Mouse (Mus musculus) intestine, embryonic 16.5 days (tissue): ENCODE data around the gene Washc3. TPM values are rescaled to one million over a fixed set of nuclear protein-coding genes. Genes with fewer than 3 reads are reported as not detected.
A peak's percentile ranks its signal among the peaks of the same experiment; 100 is the strongest.

ENCODE experiments used
- ATAC-seq: fragments of 200-750 bp; cut with Nextera tagmentation; 2 replicates; pipeline ENCODE4 v1.8.0; 2017; ENCODE audit warnings: moderate TSS enrichment, moderate library complexity
- H3K27ac ChIP-seq: fragments of 300-500 bp; sonication (generic); 2 replicates; pipeline ENCODE4 v1.5.1; 2014; ENCODE audit warnings: mild to moderate bottlenecking, low read length
- H3K27me3 ChIP-seq: fragments of 300-500 bp; sonication (generic); replicated peaks from 2 replicates; pipeline ENCODE4 v1.6.1; 2014; ENCODE audit warnings: low read length, control low read depth, mixed read lengths; ENCODE audit not compliant: control insufficient read depth, insufficient read depth
- H3K36me3 ChIP-seq: fragments of 300-500 bp; sonication (generic); 2 replicates; pipeline ENCODE4 v1.6.1; 2014; ENCODE audit warnings: low read length, control low read depth; ENCODE audit not compliant: control insufficient read depth, insufficient read depth
- H3K4me1 ChIP-seq: fragments of 300-500 bp; sonication (generic); 2 replicates; pipeline ENCODE4 v1.6.1; 2014; ENCODE audit warnings: low read length, control low read depth, mixed read lengths; ENCODE audit not compliant: control insufficient read depth, insufficient read depth
- H3K4me2 ChIP-seq: fragments of 300-500 bp; sonication (generic); 2 replicates; pipeline ENCODE4 v1.6.1; 2014; ENCODE audit warnings: low read depth, low read length, control low read depth
- H3K4me3 ChIP-seq: fragments of 300-500 bp; sonication (generic); 2 replicates; pipeline ENCODE4 v1.5.1; 2014; ENCODE audit warnings: mild to moderate bottlenecking, low read length
- H3K9ac ChIP-seq: fragments of 300-500 bp; sonication (generic); 2 replicates; pipeline ENCODE4 v1.6.1; 2014; ENCODE audit warnings: low read depth, low read length
- H3K9me3 ChIP-seq: fragments of 300-500 bp; sonication (generic); 2 replicates; pipeline ENCODE4 v1.6.1; 2016; ENCODE audit warnings: low read length, control low read depth; ENCODE audit not compliant: control insufficient read depth
- WGBS: fragments of 180-500 bp; shearing (Covaris S2); extraction: QIAGEN DNeasy Blood & Tissue Kit; methylation state at CpG from one replicate; pipeline ENCODE4 v1.1.7; 2014; 5-methylcytosine and 5-hydroxymethylcytosine counted together
- polyA plus RNA-seq: library from polyadenylated mRNA; unstranded; fragments of >200 nt; fragmentation: Nextera tagmentation; extraction: Ambion mirVana; gene quantifications from 2 replicates; pipeline ENCODE4 v1.2.1, GENCODE M21; 2015

The Washc3 gene
- polyA plus RNA-seq, 1 experiment from 2014 or later = 65.8 TPM

GRCm38 (mm10) chr10:88284343-88284990 is 83.6 kb downstream of the Washc3 start:
- Histone ChIP-seq H3K27ac (peak overlapping the region; percentile 70), H3K4me1 (no peaks in the 10 kb centered on the region; the same call in 1 of the 2 replicates), H3K4me2 (no peak overlapping the region), H3K36me3 (no peaks in the 10 kb centered on the region), H3K4me3 (no peak overlapping the region), H3K9me3 (no peaks in the 10 kb centered on the region), H3K9ac (no peak overlapping the region), H3K27me3 (no peaks in the 10 kb centered on the region)
- WGBS = 60% methylated on average over 4 of the region's 4 CpGs
- ATAC-seq = no peak; the same call in 1 of the 2 replicates

GRCm38 (mm10) chr10:88287261-88287660 is 86.4 kb downstream of the Washc3 start:
- Histone ChIP-seq H3K36me3 (no peaks in the 10 kb centered on the region), H3K4me3 (no peak overlapping the region), H3K4me1 (no peaks in the 10 kb centered on the region; the same call in 1 of the 2 replicates), H3K27me3 (no peaks in the 10 kb centered on the region), H3K4me2 (no peak overlapping the region), H3K9me3 (no peaks in the 10 kb centered on the region), H3K9ac (no peak overlapping the region), H3K27ac (no peak overlapping the region)
- WGBS = 74% methylated on average over 8 of the region's 8 CpGs
- ATAC-seq = no peak

GRCm38 (mm10) chr10:88288061-88288460 is 87.2 kb downstream of the Washc3 start:
- Histone ChIP-seq H3K4me3 (no peak overlapping the region), H3K9me3 (no peaks in the 10 kb centered on the region), H3K27me3 (no peaks in the 10 kb centered on the region), H3K4me2 (no peak overlapping the region), H3K36me3 (no peaks in the 10 kb centered on the region), H3K4me1 (no peaks in the 10 kb centered on the region; the same call in 1 of the 2 replicates), H3K9ac (no peak overlapping the region), H3K27ac (no peak overlapping the region)
- ATAC-seq = no peak
- WGBS = 65% methylated on average over 10 of the region's 10 CpGs

- Histone ChIP-seq H3K4me3 (no peak overlapping the region), H3K36me3 (no peaks in the 10 kb centered on the region), H3K27me3 (no peaks in the 10 kb centered on the region), H3K9me3 (no peaks in the 10 kb centered on the region), H3K9ac (no peak overlapping the region), H3K27ac (no peak overlapping the region), H3K4me2 (no peak overlapping the region), H3K4me1 (no peaks in the 10 kb centered on the region)
- ATAC-seq = no peak
- WGBS = 83% methylated on average over 6 of the region's 6 CpGs
Observed at GRCm38 (mm10) chr10:88295091-88295490, 94.2 kb downstream of the Washc3 start.

Other genes starting within 250 kb of the Washc3 start
- 0.36 and 0.50 TPM in 2 replicates for gene Pmch, start 110.0 kb upstream of the Washc3 start, polyA plus RNA-seq
- gene Parpbp, start 54.2 kb upstream of the Washc3 start, polyA plus RNA-seq = 7.8 and 10.2 TPM in 2 replicates
- gene Nup37, start 54.1 kb upstream of the Washc3 start, polyA plus RNA-seq = 59.1 and 66.3 TPM in 2 replicates
- 3.4 and 3.5 TPM in 2 replicates for gene Dram1, start 178.0 kb downstream of the Washc3 start, polyA plus RNA-seq
- 12.3 and 15.0 TPM in 2 replicates for gene Gnptab, start 178.0 kb downstream of the Washc3 start, polyA plus RNA-seq